Mouse (Mus musculus) layer of hippocampus, adult 18-20 months (tissue): Measurements from ENCODE around the gene Cytip. TPM values are rescaled to one million over a fixed set of nuclear protein-coding genes. Genes with fewer than 3 reads are reported as not detected.

Experiments
- DNase-seq, 2 experiments: peaks; one replicate each; pipeline ENCODE4 v3.0.0; 2022; ENCODE audit warnings: low spot score in 2 of 2
- long read RNA-seq: library from polyadenylated mRNA; stranded (forward); transcript quantifications from one replicate; pipeline ENCODE4 v2.0.0, GENCODE M21; 2021
- total RNA-seq, 2 experiments: library from RNA; stranded (reverse); gene quantifications; 2 replicates each; pipeline ENCODE4 v1.2.3; 2021

Gene Cytip
- total RNA-seq = not detected
- long read RNA-seq = 0 reads

- DNase-seq = no peak
These were observed at the start of gene Cytip for GRCm38 (mm10) chr2:58195346-58195745. TSS of gene Cytip (minus strand) at chr2:58195532.

GRCm38 (mm10) chr2:58240639-58241038, 45.3 kb upstream of the Cytip start:
- peak in 1 of 2 experiments; percentile 16 for DNase-seq

DNA sequence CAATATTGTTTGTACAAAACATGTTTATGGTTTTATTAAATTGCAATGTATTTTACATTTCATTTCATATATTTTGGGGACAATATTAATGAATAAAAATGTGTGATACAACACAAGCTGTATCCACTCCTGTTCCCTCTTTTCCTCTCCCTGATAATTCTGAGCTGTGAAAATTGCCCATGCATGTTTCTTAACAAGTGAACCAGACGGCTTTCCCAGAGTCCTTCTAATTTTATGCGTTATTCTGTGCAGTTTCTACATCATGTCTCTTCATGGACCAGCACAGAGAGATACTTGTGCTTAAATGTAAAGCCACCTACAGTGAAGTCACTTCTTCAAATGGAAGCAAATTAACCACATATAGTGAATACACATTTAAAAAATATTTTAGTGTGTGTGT, 42.2 kb upstream of the Cytip start:
- no peak for DNase-seq

DNA sequence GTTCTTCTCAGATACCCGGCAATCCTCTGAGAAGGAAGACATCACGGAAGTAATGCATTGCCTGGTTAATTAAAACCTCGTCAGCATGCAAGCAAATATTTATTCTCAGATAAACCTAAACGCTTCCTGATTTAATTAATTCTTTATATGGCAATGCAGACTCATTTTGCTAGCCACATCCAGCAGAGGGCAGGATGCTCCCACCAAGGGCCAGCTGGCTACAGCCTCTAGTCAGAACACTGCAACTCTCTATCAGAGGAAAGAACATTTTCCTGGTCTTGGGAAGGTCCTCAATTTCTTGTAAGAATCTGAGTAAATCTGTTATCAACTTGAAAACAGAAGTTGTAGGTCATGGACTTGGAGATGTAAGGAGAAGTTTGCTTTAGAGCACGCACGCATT, 4.1 kb upstream of the Cytip start:
- DNase-seq = peak; percentile 64 to 87

GRCm38 (mm10) chr2:58196880-58197279, 1.5 kb upstream of the Cytip start:
- DNase-seq = no peak

GRCm38 (mm10) chr2:58194422-58195115, 763 bp downstream of the Cytip start:
- DNase-seq = peak in 1 of 2 experiments; percentile 11

- DNase-seq = no peak
These were observed 3.2 kb downstream of the Cytip start for GRCm38 (mm10) chr2:58192160-58192559.

DNA sequence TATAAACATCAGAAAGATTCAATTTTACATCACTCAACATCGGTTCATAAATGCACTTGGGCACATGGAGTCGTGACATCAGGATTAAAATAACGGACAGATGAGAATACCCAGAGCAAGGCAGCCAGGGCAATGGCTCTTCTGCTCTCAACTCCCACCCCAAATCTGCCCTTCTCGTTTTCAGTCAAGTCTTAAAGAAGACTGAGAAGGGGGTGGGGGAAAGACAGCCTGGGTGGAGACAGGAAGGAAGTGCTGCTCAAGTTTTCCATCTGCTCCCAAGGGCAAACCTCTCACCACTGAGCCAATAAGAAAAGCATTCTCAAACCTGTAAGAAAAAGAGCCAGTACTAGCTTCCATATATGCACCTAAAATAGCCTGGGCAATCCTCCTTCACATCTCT, 5.8 kb downstream of the Cytip start:
- DNase-seq = no peak

DNA sequence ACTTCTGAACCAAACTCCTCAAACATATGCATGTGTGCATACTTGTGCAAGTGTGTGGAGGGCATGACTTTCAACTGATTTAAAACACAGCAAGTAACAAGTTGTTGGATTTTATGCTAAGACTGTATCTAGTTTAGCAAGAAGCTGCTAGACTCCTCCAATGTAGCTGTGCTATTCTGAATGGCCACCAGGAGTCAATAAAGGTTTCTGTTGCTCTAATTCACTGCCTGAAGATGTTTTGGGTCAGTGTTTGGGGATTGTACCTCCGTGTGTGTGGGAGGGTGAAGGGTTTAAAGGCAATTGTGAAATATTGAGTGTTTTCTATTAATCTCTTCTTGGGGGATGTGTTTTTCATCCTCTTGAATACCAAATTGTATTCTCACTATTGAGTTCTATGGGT, 6.4 kb downstream of the Cytip start:
- no peak for DNase-seq

DNA sequence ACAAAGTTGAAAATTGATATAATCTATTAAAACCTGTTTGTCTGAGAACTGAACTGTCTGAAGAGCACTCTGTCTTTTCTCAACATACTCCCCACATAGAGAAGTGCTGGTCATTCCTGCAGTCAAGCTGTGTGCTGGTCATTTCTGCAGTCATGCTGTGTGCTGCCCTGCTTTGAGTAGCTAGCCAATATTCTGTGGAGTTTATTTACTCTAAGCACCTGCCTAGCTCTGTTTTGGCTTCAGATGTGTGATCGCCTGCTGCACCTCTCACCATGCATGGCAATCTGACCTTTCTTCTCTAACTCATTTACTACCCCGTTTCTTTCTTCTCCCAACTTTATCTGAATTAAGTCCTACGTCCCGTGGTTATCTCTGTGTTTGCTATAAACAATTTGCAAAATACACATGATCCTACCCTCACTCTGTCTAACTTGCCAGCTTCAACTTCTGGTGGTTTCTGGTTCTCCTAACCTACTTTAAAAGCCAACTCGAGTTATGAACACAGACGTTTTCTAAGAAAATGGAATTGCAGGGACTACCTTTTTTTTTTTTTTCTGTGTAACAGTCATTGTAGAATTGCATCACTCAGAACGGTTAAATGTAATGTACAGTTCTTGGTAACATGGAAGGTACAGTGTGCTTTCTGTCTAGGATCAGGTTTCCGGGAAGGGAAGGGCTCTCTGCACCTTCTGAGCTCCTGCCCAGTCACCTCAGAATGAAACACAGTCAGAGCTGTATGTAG, 7.9 kb downstream of the Cytip start:
- DNase-seq = no peak

DNA sequence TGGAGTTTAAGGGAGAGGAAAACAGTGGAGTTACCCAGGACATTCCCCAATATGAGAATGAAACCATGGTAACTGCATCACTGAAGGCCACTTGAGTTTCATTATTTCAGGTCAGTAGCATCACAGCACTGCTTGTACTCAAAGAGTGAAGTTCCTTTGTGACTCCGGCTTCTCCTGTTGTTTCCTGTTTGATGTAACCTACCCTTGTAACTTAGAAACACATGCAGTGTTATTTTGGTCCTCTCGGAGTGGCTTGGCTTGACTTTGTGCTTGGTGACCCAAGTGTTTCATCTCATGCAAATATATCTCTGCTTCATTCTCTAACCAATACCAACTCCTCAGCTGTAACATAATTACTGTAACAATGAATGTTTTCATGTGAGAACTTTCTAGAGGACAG, 11.1 kb downstream of the Cytip start:
- DNase-seq = no peak

DNA sequence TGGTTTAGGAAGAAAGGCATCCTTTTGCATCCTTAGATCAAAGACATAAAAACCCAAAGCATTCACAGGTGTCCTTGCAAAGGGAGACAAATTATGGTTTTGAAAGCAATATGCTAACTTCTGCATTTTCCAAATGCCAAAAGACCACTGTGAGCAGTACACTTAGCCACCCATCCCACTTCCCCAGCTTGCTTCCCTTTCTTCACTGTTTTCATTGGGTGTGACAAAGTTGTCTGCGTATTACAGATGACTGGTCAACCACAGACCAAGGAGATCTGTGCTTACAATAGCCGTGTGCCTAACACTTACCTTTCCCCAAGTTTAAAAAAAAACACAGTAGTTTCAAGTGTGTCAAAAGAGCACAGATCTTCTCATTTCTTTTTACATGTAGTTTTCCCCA, 11.7 kb downstream of the Cytip start:
- DNase-seq = no peak

GRCm38 (mm10) chr2:58180776-58181175, 14.6 kb downstream of the Cytip start:
- no peak for DNase-seq

- no peak for DNase-seq
These were observed 16.3 kb downstream of the Cytip start for GRCm38 (mm10) chr2:58179056-58179455.

DNA sequence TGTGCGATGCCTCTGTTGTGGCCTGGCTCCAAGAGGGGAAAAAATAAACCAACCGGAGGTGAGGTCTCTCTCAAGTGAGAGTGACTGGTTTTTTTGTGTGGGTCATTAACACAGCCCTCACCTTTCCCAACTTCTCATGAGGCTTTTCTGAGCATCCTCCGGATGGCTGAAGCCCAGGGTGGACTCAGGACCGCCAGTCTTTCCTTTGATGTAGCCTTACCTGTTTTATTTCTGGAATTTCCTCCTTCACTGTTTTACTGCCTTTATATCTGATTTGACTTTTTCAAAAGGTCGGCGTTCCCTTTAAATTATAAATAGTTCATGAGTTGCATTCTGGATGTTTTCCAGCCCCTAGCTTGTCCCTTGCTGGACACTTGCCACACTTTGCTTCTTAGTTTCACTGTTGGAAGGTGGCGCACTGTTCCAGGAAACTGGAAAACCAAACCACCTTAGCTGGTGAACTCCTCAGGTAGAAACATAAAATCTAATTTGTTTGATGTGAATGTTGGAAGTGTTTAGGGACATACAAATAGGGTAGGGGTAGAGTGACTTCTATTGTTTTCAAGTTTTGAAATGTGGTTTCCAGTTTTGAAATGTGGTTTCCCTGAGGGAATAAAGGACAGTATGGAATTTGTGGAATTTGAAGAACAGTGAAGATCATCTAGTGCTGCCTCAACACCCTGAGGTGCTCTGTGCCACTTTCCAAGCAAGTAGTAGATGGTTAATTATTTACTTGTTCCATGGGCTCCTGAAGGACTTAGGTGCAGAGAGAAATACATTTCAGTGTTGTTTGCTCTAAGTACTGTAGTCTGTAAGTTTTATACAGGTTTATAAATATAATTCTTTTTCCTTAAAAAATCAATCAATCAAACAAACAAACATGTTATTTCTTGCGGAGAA, 19.7 kb downstream of the Cytip start:
- no peak for DNase-seq

GRCm38 (mm10) chr2:58174476-58175286, 20.7 kb downstream of the Cytip start:
- DNase-seq = peak; percentile 41 to 65

GRCm38 (mm10) chr2:58172963-58173362, 22.4 kb downstream of the Cytip start:
- DNase-seq = no peak

- DNase-seq = no peak
These were observed 26.2 kb downstream of the Cytip start for GRCm38 (mm10) chr2:58169173-58169572.

DNA sequence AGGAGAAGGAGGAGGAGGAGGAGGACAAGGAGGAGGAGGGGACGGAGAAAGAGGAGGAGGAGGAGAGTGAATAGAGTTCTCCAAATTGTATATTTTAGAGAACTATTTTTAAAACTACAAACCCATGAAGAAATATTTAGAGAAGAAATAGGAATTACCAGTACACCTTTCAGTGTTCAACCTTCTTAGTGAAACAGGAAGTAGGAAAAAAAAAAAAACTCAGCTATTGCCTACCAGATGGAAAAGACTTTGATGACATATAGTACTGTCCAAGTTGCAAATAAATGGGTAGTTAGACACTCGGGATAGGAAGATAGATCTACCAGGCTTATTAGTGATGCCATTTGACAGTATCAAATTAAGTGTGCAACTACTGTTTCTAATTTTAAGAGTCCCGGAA, 27.7 kb downstream of the Cytip start:
- DNase-seq = no peak

DNA sequence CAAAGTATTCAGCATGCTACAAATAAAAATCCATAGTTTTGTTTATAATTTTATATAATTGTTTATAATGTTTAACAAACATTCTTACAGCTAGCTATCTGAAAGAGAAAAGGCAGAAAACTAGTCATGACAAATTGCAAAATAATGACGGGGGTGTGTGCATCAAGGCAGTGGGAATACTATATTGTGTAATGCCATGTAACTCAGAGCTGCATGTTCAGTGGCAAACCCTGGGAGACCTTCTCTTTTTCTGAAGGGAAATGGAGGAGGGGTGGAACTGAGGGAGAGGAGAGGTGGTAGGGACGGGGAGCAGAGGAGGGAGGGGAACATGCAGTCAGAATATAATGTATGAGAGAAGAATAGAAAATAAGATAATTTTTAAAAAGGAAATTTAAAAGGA, 28.6 kb downstream of the Cytip start:
- DNase-seq = no peak
